Mouse (Mus musculus) retina, postnatal 1 day (tissue): Measurements from ENCODE around the gene Cacna2d2.

Experiments used
- DNase-seq: peaks from one replicate; pipeline ENCODE4 v3.0.0-alpha.2; 2012

The Cacna2d2 gene

GRCm38 (mm10) chr9:107399491-107399971, at the start of gene Cacna2d2:
TSS of gene Cacna2d2 (plus strand) at chr9:107399612.
- DNase-seq: peak; percentile 82

GRCm38 (mm10) chr9:107354826-107355225, 44.6 kb upstream of the Cacna2d2 start:
- no peak for DNase-seq

- peak; percentile 78 for DNase-seq
Observed at GRCm38 (mm10) chr9:107355870-107356765, 43.3 kb upstream of the Cacna2d2 start.

- DNase-seq: peak; percentile 84
Observed at GRCm38 (mm10) chr9:107357651-107358050, 41.8 kb upstream of the Cacna2d2 start.

- peak; percentile 24 for DNase-seq
Observed at GRCm38 (mm10) chr9:107360989-107361388, 38.4 kb upstream of the Cacna2d2 start.

- peak; percentile 81 for DNase-seq
Observed at GRCm38 (mm10) chr9:107366644-107367043, 32.8 kb upstream of the Cacna2d2 start.

- no peak for DNase-seq
Observed at GRCm38 (mm10) chr9:107368302-107368701, 31.1 kb upstream of the Cacna2d2 start.

GRCm38 (mm10) chr9:107369270-107370105, 29.9 kb upstream of the Cacna2d2 start:
- DNase-seq: no peak

- DNase-seq: peak; percentile 65
Observed at GRCm38 (mm10) chr9:107370106-107370463, 29.3 kb upstream of the Cacna2d2 start.

- DNase-seq: no peak
Observed at GRCm38 (mm10) chr9:107372441-107372840, 27.0 kb upstream of the Cacna2d2 start.

- DNase-seq: peak; percentile 40
Observed at GRCm38 (mm10) chr9:107374623-107375022, 24.8 kb upstream of the Cacna2d2 start.

- peak; percentile 27 for DNase-seq
Observed at GRCm38 (mm10) chr9:107375451-107375850, 24.0 kb upstream of the Cacna2d2 start.

GRCm38 (mm10) chr9:107377961-107378512, 21.4 kb upstream of the Cacna2d2 start:
- peak; percentile 68 for DNase-seq

GRCm38 (mm10) chr9:107381723-107382122, 17.7 kb upstream of the Cacna2d2 start:
- peak; percentile 51 for DNase-seq

GRCm38 (mm10) chr9:107384396-107384795, 15.0 kb upstream of the Cacna2d2 start:
- no peak for DNase-seq

GRCm38 (mm10) chr9:107386722-107387121, 12.7 kb upstream of the Cacna2d2 start:
- DNase-seq: no peak

GRCm38 (mm10) chr9:107387708-107388107, 11.7 kb upstream of the Cacna2d2 start:
- no peak for DNase-seq

GRCm38 (mm10) chr9:107388263-107388662, 11.1 kb upstream of the Cacna2d2 start:
- no peak for DNase-seq

GRCm38 (mm10) chr9:107396397-107396796, 3.0 kb upstream of the Cacna2d2 start:
- DNase-seq: no peak

GRCm38 (mm10) chr9:107398968-107399367, 444 bp upstream of the Cacna2d2 start:
- no peak for DNase-seq

GRCm38 (mm10) chr9:107400060-107400511, 674 bp downstream of the Cacna2d2 start:
- DNase-seq: peak; percentile 64

GRCm38 (mm10) chr9:107400666-107401285, 1.4 kb downstream of the Cacna2d2 start:
- DNase-seq: no peak

- DNase-seq: peak; percentile 40
Observed at GRCm38 (mm10) chr9:107403116-107403515, 3.7 kb downstream of the Cacna2d2 start.
